Mouse (Mus musculus) kidney, adult 8-10 months (tissue): Measurements from ENCODE around the gene Pir.

ENCODE experiments used
- DNase-seq, 2 experiments: peaks; one replicate each; pipeline ENCODE4 v3.0.0; 2022

Pir gene

GRCm38 (mm10) chrX:164345359-164345938 lies 76.3 kb downstream of the Pir start:
- DNase-seq: no peak

GRCm38 (mm10) chrX:164348937-164349336 lies 79.8 kb downstream of the Pir start:
- no peak for DNase-seq

GRCm38 (mm10) chrX:164365153-164365865 lies 96.1 kb downstream of the Pir start:
- DNase-seq: no peak

GRCm38 (mm10) chrX:164370576-164370975 lies 101.4 kb downstream of the Pir start:
- peak in 1 of 2 experiments; percentile 24 for DNase-seq

GRCm38 (mm10) chrX:164373081-164373480 lies 103.9 kb downstream of the Pir start, which contains the start of gene Vegfd:
Vegfd (plus strand) TSS chrX:164373378.
- peak; percentile 17 to 45 for DNase-seq

GRCm38 (mm10) chrX:164374586-164374985 lies 105.4 kb downstream of the Pir start:
- DNase-seq: peak in 1 of 2 experiments; percentile 17

- DNase-seq: no peak
Observed at GRCm38 (mm10) chrX:164379721-164380120, 110.5 kb downstream of the Pir start.

- DNase-seq: peak; percentile 69 to 75
Observed at GRCm38 (mm10) chrX:164381618-164382408, 112.6 kb downstream of the Pir start.

- DNase-seq: no peak
Observed at GRCm38 (mm10) chrX:164394091-164394490, 124.9 kb downstream of the Pir start.

- peak; percentile 3 to 13 for DNase-seq
Observed at GRCm38 (mm10) chrX:164398456-164398855, 129.3 kb downstream of the Pir start.

- DNase-seq: no peak
Observed at GRCm38 (mm10) chrX:164405080-164405649, 136.0 kb downstream of the Pir start.

GRCm38 (mm10) chrX:164406133-164407022 lies 137.2 kb downstream of the Pir start:
- DNase-seq: no peak

- no peak for DNase-seq
Observed at GRCm38 (mm10) chrX:164408301-164408927, 139.2 kb downstream of the Pir start.

GRCm38 (mm10) chrX:164410562-164410961 lies 141.4 kb downstream of the Pir start:
- DNase-seq: no peak

- DNase-seq: no peak
Observed at GRCm38 (mm10) chrX:164416803-164417202, 147.6 kb downstream of the Pir start.

GRCm38 (mm10) chrX:164418008-164418407 lies 148.8 kb downstream of the Pir start:
- DNase-seq: no peak

GRCm38 (mm10) chrX:164419471-164419939 lies 150.3 kb downstream of the Pir start, which contains the start of gene Piga:
Piga (plus strand) TSS chrX:164419787.
- peak; percentile 94 to 97 for DNase-seq

GRCm38 (mm10) chrX:164419955-164420354 lies 150.8 kb downstream of the Pir start:
- no peak for DNase-seq

- no peak for DNase-seq
Observed at GRCm38 (mm10) chrX:164420518-164420917, 151.3 kb downstream of the Pir start.
